Mouse (Mus musculus): Measurements from ENCODE around the gene Rhou. TPM values are rescaled to one million over a fixed set of nuclear protein-coding genes. Genes with fewer than 3 reads are reported as not detected.

The Rhou gene
- polyA plus RNA-seq, 1 experiment from 2014 or later, result 1.6 TPM

DNA sequence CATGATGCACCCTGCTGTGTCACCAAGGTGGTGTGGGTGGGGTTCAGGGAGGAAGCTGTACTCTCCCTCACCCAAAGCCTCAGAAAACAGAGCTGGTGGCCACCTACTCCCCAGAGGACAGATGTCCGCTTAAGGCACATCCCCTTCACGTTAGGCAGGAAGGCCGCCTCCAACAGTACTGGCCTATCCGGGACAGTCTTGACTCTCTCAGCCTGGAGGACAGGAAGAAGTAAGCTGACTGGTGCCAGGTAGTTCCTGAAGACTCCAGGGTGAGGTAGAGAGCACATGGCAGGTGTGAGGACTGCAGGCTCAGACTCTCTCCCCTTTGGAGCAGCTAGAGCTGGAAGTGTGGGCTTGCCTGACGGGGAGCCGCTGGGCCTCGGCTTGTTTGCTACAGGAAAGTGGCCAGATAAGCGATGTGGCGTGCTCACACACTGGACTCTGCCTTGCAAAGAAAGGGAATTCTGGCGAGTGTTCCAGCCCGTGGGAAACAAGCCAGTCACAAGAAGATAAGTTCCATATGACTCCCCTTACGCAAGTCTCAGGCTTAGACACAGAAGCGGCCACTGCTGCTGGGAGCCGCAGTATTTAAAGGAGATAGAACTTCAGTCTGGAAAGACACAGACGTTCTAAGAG is 48.3 kb downstream of the Rhou start:
- H3K27ac ChIP-seq, result no peak overlapping the region
- 53% methylated on average over 15 of the region's 15 CpGs for WGBS (ENCODE audit: insufficient replicate concordance)
- H3K4me2 ChIP-seq, result no peak overlapping the region
- H3K4me3 ChIP-seq, result no peak overlapping the region
- ATAC-seq, result peak; percentile 57
- H3K27me3 ChIP-seq (replicated peaks), result peaks cover 24% of the 10 kb centered on the region
- no peaks in the 10 kb centered on the region for H3K36me3 ChIP-seq
- peaks cover 6% of the 10 kb centered on the region for H3K4me1 ChIP-seq
- H3K9me3 ChIP-seq (replicated peaks), result no peaks in the 10 kb centered on the region
- H3K9ac ChIP-seq, result no peak overlapping the region; the same call in 1 of the 2 replicates

DNA sequence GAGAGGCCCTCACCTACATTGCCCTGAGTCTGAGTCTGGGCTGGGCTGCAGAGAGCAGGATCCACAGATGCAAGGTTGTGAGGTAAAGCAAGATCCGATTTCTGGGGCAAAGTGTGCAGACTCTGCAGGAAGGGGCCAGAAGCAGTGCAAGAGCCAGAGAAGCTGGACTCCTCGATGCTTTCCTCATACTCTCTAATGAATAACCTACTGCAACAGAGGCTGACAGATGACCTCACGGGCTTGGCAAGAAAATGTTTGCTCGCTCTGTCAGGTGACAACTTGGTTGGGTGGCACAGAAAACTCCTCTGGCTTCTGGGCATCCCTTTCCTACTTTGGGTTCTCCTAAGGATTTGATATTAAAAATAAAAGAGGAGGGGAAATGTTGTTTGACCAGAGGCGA is 51.6 kb downstream of the Rhou start:
- no peak overlapping the region for H3K4me2 ChIP-seq
- H3K9me3 ChIP-seq (replicated peaks), result no peaks in the 10 kb centered on the region
- H3K27me3 ChIP-seq (replicated peaks), result peaks cover 14% of the 10 kb centered on the region
- H3K36me3 ChIP-seq, result no peaks in the 10 kb centered on the region
- no peak overlapping the region for H3K9ac ChIP-seq
- 60% methylated on average over 5 of the region's 5 CpGs for WGBS (ENCODE audit: insufficient replicate concordance)
- peaks cover 10% of the 10 kb centered on the region for H3K4me1 ChIP-seq
- no peak for ATAC-seq
- no peak overlapping the region for H3K27ac ChIP-seq
- H3K4me3 ChIP-seq, result no peak overlapping the region

DNA sequence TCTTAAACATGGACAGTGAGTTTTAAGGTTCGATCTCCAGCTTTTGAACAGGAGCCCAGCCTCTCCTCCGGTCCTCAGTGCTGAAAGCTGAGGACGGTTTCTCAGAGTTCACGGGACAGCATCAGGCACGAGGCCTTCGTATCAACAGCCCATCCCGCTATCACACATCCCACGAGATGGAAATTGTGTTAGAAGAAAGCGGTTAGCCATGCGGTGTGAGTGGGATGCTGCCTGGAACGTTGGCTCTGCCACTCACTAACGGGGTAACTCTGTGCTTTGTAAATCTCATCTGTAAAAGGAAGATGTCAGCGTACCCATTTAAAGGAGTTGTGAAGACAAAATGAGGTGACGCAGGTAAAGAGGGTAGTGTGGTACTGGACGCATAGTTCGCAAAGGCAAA is 53.4 kb downstream of the Rhou start:
- Histone ChIP-seq H3K27me3 (replicated peaks) (peaks cover 15% of the 10 kb centered on the region), H3K27ac (no peak overlapping the region), H3K9me3 (replicated peaks) (no peaks in the 10 kb centered on the region), H3K4me1 (peaks cover 7% of the 10 kb centered on the region), H3K36me3 (no peaks in the 10 kb centered on the region), H3K4me2 (no peak overlapping the region), H3K9ac (no peak overlapping the region), H3K4me3 (no peak overlapping the region)
- ATAC-seq, result no peak
- WGBS (ENCODE audit: insufficient replicate concordance), result 77% methylated on average over 16 of the region's 16 CpGs

DNA sequence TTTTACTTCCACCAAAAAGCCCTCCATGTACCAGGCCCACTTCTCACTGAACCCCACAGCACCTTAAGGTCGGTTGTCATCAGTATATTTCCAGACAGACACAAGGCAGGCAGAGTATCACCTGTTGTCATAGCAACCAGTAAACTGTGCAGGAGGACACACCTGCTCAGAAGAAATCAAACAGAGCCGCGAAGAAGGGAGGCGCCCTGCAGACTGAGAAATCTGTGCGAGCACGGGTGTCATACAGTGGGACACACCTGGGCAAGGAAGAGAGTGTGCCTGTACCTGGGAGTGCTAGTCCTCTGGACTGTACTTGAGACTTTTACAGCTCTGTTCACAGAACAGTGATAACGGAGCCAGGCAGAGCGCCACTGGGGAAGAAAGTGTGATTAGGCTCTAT is 55.0 kb downstream of the Rhou start:
- 58% methylated on average over 8 of the region's 8 CpGs for WGBS (ENCODE audit: insufficient replicate concordance)
- peaks cover 3% of the 10 kb centered on the region; the same call in 1 of the 2 replicates for H3K4me1 ChIP-seq
- H3K27me3 ChIP-seq (replicated peaks), result peaks cover 15% of the 10 kb centered on the region
- no peak overlapping the region for H3K9ac ChIP-seq
- no peak overlapping the region for H3K27ac ChIP-seq
- no peaks in the 10 kb centered on the region for H3K9me3 ChIP-seq (replicated peaks)
- no peak overlapping the region for H3K4me2 ChIP-seq
- H3K36me3 ChIP-seq, result no peaks in the 10 kb centered on the region
- no peak for ATAC-seq
- H3K4me3 ChIP-seq, result no peak overlapping the region

DNA sequence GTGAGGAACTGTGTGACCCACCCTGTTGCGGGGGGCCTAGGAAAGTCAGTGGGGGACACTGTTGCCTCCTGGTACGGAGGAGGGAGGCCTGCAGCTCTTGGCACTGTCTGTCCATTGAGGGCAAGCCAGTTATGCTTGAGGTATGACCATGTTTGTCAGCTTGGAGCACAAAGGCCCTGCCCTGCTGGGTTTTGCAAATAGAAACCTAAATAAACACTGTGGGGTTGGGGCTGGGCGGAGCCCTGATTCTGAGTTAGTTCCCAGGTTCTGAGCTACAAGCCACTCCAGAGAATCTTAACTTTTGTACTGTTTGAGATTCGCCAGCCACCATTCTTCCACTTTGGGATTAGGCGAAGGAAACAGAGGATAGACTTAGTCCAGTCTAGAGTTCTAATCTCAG is 56.6 kb downstream of the Rhou start:
- Histone ChIP-seq H3K27me3 (replicated peaks) (peaks cover 21% of the 10 kb centered on the region), H3K4me1 (peaks cover 3% of the 10 kb centered on the region; the same call in 1 of the 2 replicates), H3K9me3 (replicated peaks) (no peaks in the 10 kb centered on the region), H3K4me3 (no peak overlapping the region), H3K4me2 (no peak overlapping the region), H3K27ac (no peak overlapping the region), H3K9ac (no peak overlapping the region), H3K36me3 (no peaks in the 10 kb centered on the region)
- WGBS (ENCODE audit: insufficient replicate concordance), result 67% methylated on average over 5 of the region's 5 CpGs
- no peak for ATAC-seq

Other genes starting within 250 kb of the Rhou start
- gene Mc1r, start 246.8 kb upstream of the Rhou start, polyA plus RNA-seq (2016; fragmentation: Nextera tagmentation; extraction: Ambion mirVana), result not detected in 2 replicates
- gene Tubb3, start 242.5 kb upstream of the Rhou start, polyA plus RNA-seq (2016; fragmentation: Nextera tagmentation; extraction: Ambion mirVana), result 0.41 and 0.76 TPM in 2 replicates
- 17.2 and 18.4 TPM in 2 replicates for gene Def8, start 230.4 kb upstream of the Rhou start, polyA plus RNA-seq (2016; fragmentation: Nextera tagmentation; extraction: Ambion mirVana)
- gene Afg3l1, start 176.0 kb upstream of the Rhou start, polyA plus RNA-seq (2016; fragmentation: Nextera tagmentation; extraction: Ambion mirVana), result 38.0 and 38.4 TPM in 2 replicates
- gene Dbndd1, start 138.5 kb upstream of the Rhou start, polyA plus RNA-seq (2016; fragmentation: Nextera tagmentation; extraction: Ambion mirVana), result 0.42 and 0.56 TPM in 2 replicates
- 5.4 and 8.6 TPM in 2 replicates for gene Gas8, start 135.1 kb upstream of the Rhou start, polyA plus RNA-seq (2016; fragmentation: Nextera tagmentation; extraction: Ambion mirVana)
- gene Rab4a, start 152.1 kb downstream of the Rhou start, polyA plus RNA-seq (2016; fragmentation: Nextera tagmentation; extraction: Ambion mirVana), result 36.3 and 38.3 TPM in 2 replicates
- gene Ccsap, start 206.3 kb downstream of the Rhou start, polyA plus RNA-seq (2016; fragmentation: Nextera tagmentation; extraction: Ambion mirVana), result 5.5 and 5.8 TPM in 2 replicates
- gene Acta1, start 240.8 kb downstream of the Rhou start, polyA plus RNA-seq (2016; fragmentation: Nextera tagmentation; extraction: Ambion mirVana), result 2.1 and 4.9 TPM in 2 replicates